Mouse (Mus musculus) hindbrain, embryonic 12.5 days (tissue): ENCODE data around the gene Olfr1250. TPM values are rescaled to one million over a fixed set of nuclear protein-coding genes. Genes with fewer than 3 reads are reported as not detected.
"Not testable (repeated sequence)": the region's sequence is repeated elsewhere in the genome, so short reads cannot be mapped to it uniquely, and the experiment has no call there.

Experiments used
- ATAC-seq: fragments of 200-750 bp; cut with Nextera tagmentation; 2 replicates; pipeline ENCODE4 v1.8.0; 2017; ENCODE audit warnings: moderate TSS enrichment; ENCODE audit not compliant: low FRiP score
- H3K27ac ChIP-seq: fragments of 300-500 bp; sonication (generic); 2 replicates; pipeline ENCODE4 v1.5.1; 2016; ENCODE audit warnings: mild to moderate bottlenecking
- H3K27me3 ChIP-seq: fragments of 300-500 bp; sonication (generic); 2 replicates; pipeline ENCODE4 v1.6.1; 2016; ENCODE audit warnings: mild to moderate bottlenecking
- H3K36me3 ChIP-seq: fragments of 300-500 bp; sonication (generic); 2 replicates; pipeline ENCODE4 v1.6.1; 2016; ENCODE audit warnings: mild to moderate bottlenecking
- H3K4me1 ChIP-seq: fragments of 300-500 bp; sonication (generic); 2 replicates; pipeline ENCODE4 v1.6.1; 2016
- H3K4me2 ChIP-seq: fragments of 300-500 bp; sonication (generic); replicated peaks from 2 replicates; pipeline ENCODE4 v1.6.1; 2016; ENCODE audit warnings: mild to moderate bottlenecking
- H3K4me3 ChIP-seq: fragments of 300-500 bp; sonication (generic); 2 replicates; pipeline ENCODE4 v1.5.1; 2016; ENCODE audit warnings: mild to moderate bottlenecking
- H3K9ac ChIP-seq: fragments of 300-500 bp; sonication (generic); 2 replicates; pipeline ENCODE4 v1.6.1; 2016; ENCODE audit warnings: mild to moderate bottlenecking, moderate library complexity
- H3K9me3 ChIP-seq: fragments of 300-500 bp; sonication (generic); replicated peaks from 2 replicates; pipeline ENCODE4 v1.6.1; 2016; ENCODE audit warnings: mild to moderate bottlenecking
- WGBS: fragments of 180-500 bp; shearing (Covaris S2); methylation state at CpG from one replicate; pipeline ENCODE4 v1.1.7; 2016; 5-methylcytosine and 5-hydroxymethylcytosine counted together
- polyA plus RNA-seq: library from polyadenylated mRNA; unstranded; fragments of >200 nt; fragmentation: Nextera tagmentation; extraction: Ambion mirVana; gene quantifications from 2 replicates; pipeline ENCODE4 v1.2.1, GENCODE M21; 2016

Olfr1250 gene
- polyA plus RNA-seq, result not detected in 2 replicates

DNA sequence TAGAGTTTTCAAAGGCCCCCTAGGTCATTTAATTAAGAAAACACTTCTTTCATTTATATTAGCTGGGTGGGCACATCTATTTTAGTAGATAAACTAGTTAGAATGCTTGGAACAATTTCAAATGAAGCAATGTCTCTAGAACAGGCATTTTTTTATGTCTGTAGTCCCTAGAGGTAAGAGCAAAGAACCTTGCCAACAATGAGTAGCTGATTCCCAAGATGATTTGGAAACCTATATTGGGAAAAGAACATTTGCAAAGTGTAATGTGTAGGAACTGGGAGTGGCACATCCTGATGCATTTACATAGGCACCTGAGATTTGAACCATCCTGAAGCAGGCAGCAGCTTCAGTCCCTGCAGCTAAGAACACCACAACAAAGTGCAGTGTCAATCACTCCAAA lies at the start of gene Olfr1250:
Gene Olfr1250, minus strand, starts transcription at position 101 of the 400 bp plus-strand sequence.
- H3K4me1 ChIP-seq, result no peaks in the 10 kb centered on the region
- H3K27ac ChIP-seq, result no peak within 1 kb of the TSS
- no peak for ATAC-seq

GRCm38 (mm10) chr2:89691980-89692379 lies 30.7 kb upstream of the Olfr1250 start:
- Histone ChIP-seq H3K4me2 (no peak overlapping the region), H3K4me3 (no peak overlapping the region), H3K36me3 (no peaks in the 10 kb centered on the region), H3K4me1 (no peaks in the 10 kb centered on the region), H3K9me3 (no peaks in the 10 kb centered on the region), H3K27me3 (no peaks in the 10 kb centered on the region), H3K27ac (no peak overlapping the region), H3K9ac (no peak overlapping the region)
- no peak for ATAC-seq
- 86% methylated on average over 6 of the region's 6 CpGs for WGBS

More for the DNA sequence above, at the start of gene Olfr1250:
- no peak within 1 kb of the TSS for H3K4me2 ChIP-seq
- no peaks in the 10 kb centered on the region for H3K9me3 ChIP-seq
- H3K36me3 ChIP-seq, result no peaks in the 10 kb centered on the region
- H3K27me3 ChIP-seq, result no peaks in the 10 kb centered on the region
- H3K4me3 ChIP-seq, result no peak within 1 kb of the TSS
- H3K9ac ChIP-seq, result no peak within 1 kb of the TSS

GRCm38 (mm10) chr2:89671836-89672235 lies 10.6 kb upstream of the Olfr1250 start, which contains the start of gene Olfr1251:
Gene Olfr1251, minus strand, starts transcription at chr2:89671936.
- no peaks in the 10 kb centered on the region for H3K9me3 ChIP-seq
- no peaks in the 10 kb centered on the region for H3K27me3 ChIP-seq
- H3K4me3 ChIP-seq, result no peak within 1 kb of the TSS
- H3K27ac ChIP-seq, result no peak within 1 kb of the TSS
- H3K36me3 ChIP-seq, result no peaks in the 10 kb centered on the region
- H3K4me2 ChIP-seq, result no peak within 1 kb of the TSS
- no peak within 1 kb of the TSS for H3K9ac ChIP-seq
- no peak for ATAC-seq
- H3K4me1 ChIP-seq, result no peaks in the 10 kb centered on the region

GRCm38 (mm10) chr2:89634883-89635282 lies 26.4 kb downstream of the Olfr1250 start, which contains the start of gene Olfr1249:
Gene Olfr1249, minus strand, starts transcription at chr2:89634983.
- Histone ChIP-seq H3K9me3 (no peaks in the 10 kb centered on the region), H3K27ac (no peak within 1 kb of the TSS), H3K4me3 (no peak within 1 kb of the TSS), H3K27me3 (no peaks in the 10 kb centered on the region), H3K9ac (no peak within 1 kb of the TSS), H3K36me3 (no peaks in the 10 kb centered on the region), H3K4me1 (no peaks in the 10 kb centered on the region), H3K4me2 (no peak within 1 kb of the TSS)
- no peak for ATAC-seq
- 93% methylated on average over 2 of the region's 2 CpGs for WGBS

GRCm38 (mm10) chr2:89618145-89618544 lies 43.1 kb downstream of the Olfr1250 start, which contains the start of gene Olfr1248:
Gene Olfr1248, minus strand, starts transcription at chr2:89618245.
- H3K27me3 ChIP-seq, ATAC-seq, H3K4me3 ChIP-seq, H3K9ac ChIP-seq, H3K4me2 ChIP-seq, H3K27ac ChIP-seq, H3K36me3 ChIP-seq, H3K4me1 ChIP-seq, H3K9me3 ChIP-seq: not testable (repeated sequence)
- WGBS, result 83% methylated on average over 1 of the region's 1 CpGs

DNA sequence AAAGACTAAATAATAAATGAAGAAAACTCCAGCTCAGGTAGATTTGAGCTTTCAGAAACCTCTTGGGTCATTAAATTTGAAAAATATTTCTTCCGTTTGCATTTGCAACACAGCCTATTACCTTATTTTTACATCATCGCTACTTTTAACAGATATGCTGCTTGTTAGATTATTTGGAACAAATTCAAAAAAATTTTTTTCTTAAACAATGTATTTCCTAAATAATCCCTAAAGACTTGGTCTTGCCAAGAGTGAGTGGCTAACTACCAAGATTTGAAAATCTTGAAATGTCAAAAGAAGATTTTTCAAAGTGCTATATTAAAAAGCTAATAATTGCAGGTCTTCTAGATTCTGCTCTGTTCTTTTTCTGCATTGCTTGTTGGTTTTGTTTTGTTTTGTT lies 47.2 kb downstream of the Olfr1250 start, which contains the start of gene Olfr1247:
Gene Olfr1247, minus strand, starts transcription at position 101 of the 400 bp plus-strand sequence.
- Histone ChIP-seq H3K27ac (no peak within 1 kb of the TSS), H3K4me2 (no peak within 1 kb of the TSS), H3K36me3 (no peaks in the 10 kb centered on the region), H3K4me3 (no peak within 1 kb of the TSS), H3K27me3 (no peaks in the 10 kb centered on the region), H3K9me3 (no peaks in the 10 kb centered on the region), H3K9ac (no peak within 1 kb of the TSS), H3K4me1 (no peaks in the 10 kb centered on the region)
- no peak for ATAC-seq
- 97% methylated on average over 2 of the region's 2 CpGs for WGBS

Other genes with a start within 250 kb of the Olfr1250 start
- gene Olfr1239, start 241.1 kb downstream of the Olfr1250 start, polyA plus RNA-seq, result not detected in 2 replicates
- not detected in 2 replicates for gene Olfr1240, start 218.5 kb downstream of the Olfr1250 start, polyA plus RNA-seq
- not detected in 2 replicates for gene Olfr1241, start 174.3 kb downstream of the Olfr1250 start, polyA plus RNA-seq
- gene Olfr1242, start 163.1 kb downstream of the Olfr1250 start, polyA plus RNA-seq, result not detected in 2 replicates
- gene Olfr1243, start 130.0 kb downstream of the Olfr1250 start, polyA plus RNA-seq, result not detected in 2 replicates
- not detected in 2 replicates for gene Olfr1245, start 83.0 kb downstream of the Olfr1250 start, polyA plus RNA-seq
- gene Olfr1246, start 68.3 kb downstream of the Olfr1250 start, polyA plus RNA-seq, result not detected in 2 replicates
- not detected in 2 replicates for gene Olfr1247, start 47.3 kb downstream of the Olfr1250 start, polyA plus RNA-seq
- not detected in 2 replicates for gene Olfr1248, start 43.2 kb downstream of the Olfr1250 start, polyA plus RNA-seq
- not detected in 2 replicates for gene Olfr1249, start 26.5 kb downstream of the Olfr1250 start, polyA plus RNA-seq
- gene Olfr1251, start 10.5 kb upstream of the Olfr1250 start, polyA plus RNA-seq, result not detected in 2 replicates
- not detected in 2 replicates for gene Olfr1252, start 63.5 kb upstream of the Olfr1250 start, polyA plus RNA-seq
- not detected in 2 replicates for gene Olfr1253, start 95.6 kb upstream of the Olfr1250 start, polyA plus RNA-seq
- gene Olfr1254, start 132.2 kb upstream of the Olfr1250 start, polyA plus RNA-seq, result not detected in 2 replicates
- gene Olfr1255, start 150.6 kb upstream of the Olfr1250 start, polyA plus RNA-seq, result not detected in 2 replicates
- not detected in 2 replicates for gene Olfr1256, start 180.1 kb upstream of the Olfr1250 start, polyA plus RNA-seq
- not detected in 2 replicates for gene Olfr48, start 186.7 kb upstream of the Olfr1250 start, polyA plus RNA-seq
- not detected in 2 replicates for gene Olfr1257, start 217.0 kb upstream of the Olfr1250 start, polyA plus RNA-seq